Mouse (Mus musculus) kidney, adult 2 months (tissue): ENCODE results near the gene Mgat3.

Experiments used
- CTCF ChIP-seq: fragments of 200-500 bp; conservative IDR thresholded peaks from 2 replicates; pipeline ENCODE4 v1.5.1; 2011; ENCODE audit warnings: low read depth, mild to moderate bottlenecking, control low read depth, low read length, moderate library complexity, mixed read lengths; ENCODE audit not compliant: insufficient read depth, insufficient read length
- POLR2A ChIP-seq: fragments of 200-500 bp; IDR thresholded peaks from one replicate; pipeline ENCODE4 v1.6.1; 2011; ENCODE audit warnings: low read depth, low read length, control low read depth

GRCm38 (mm10) chr15:80143760-80144159, 29.8 kb upstream of the Mgat3 start:
- TF ChIP-seq CTCF (no peak), POLR2A (no peak)
